Mouse (Mus musculus): ENCODE measurements around the gene Vps41. TPM values are rescaled to one million over a fixed set of nuclear protein-coding genes. Genes with fewer than 3 reads are reported as not detected.

Vps41 gene
- polyA plus RNA-seq, 1 experiment, result 77.9 TPM

DNA sequence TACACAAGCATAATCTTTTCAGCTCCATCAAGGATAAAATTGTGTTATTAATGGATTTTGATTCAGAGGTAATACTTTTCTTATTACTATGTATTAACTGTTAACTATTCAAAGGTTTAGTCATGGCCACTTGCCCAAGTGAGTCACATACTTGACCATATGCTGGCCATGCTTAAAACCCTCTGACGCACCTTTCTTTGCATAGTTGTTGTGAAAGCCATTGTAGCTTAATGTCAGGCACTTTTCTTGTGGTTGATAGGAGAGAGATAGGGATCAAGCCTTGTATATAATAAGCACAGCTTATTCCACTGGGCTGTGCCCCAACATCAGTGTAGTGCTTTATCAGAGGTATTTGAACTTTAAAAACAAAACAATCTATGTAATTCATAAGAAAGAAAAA, 126.5 kb downstream of the Vps41 start:
- H3K4me1 ChIP-seq (ENCODE audit: control insufficient read depth, insufficient read depth, low read length), result peaks cover 2% of the 10 kb centered on the region
- H3K27ac ChIP-seq (ENCODE audit: insufficient read depth, low read length), result no peak overlapping the region
- no peak overlapping the region for H3K4me3 ChIP-seq (ENCODE audit: low read depth, low read length)
- H3K36me3 ChIP-seq (ENCODE audit: control insufficient read depth, insufficient read depth, low read length, poor library complexity, severe bottlenecking), result no peaks in the 10 kb centered on the region
- no peak for TF ChIP-seq CTCF (IDR thresholded peaks at IDR 0.05; ENCODE audit: low read depth, low read length)
- H3K27me3 ChIP-seq (ENCODE audit: control insufficient read depth, insufficient read depth, low read length, poor library complexity, severe bottlenecking), result no peaks in the 10 kb centered on the region
- no peak overlapping the region for H3K9ac ChIP-seq (ENCODE audit: low read depth, poor library complexity, severe bottlenecking)
- H3K9me3 ChIP-seq (replicated peaks; ENCODE audit: control insufficient read depth, insufficient read depth, low read length, poor library complexity, severe bottlenecking), result no peaks in the 10 kb centered on the region

GRCm38 (mm10) chr13:18847386-18847785, 130.3 kb downstream of the Vps41 start:
- TF ChIP-seq POLR2A (IDR thresholded peaks at IDR 0.05; ENCODE audit: insufficient read depth, low read length), result no peak
- no peak for TF ChIP-seq CTCF (IDR thresholded peaks at IDR 0.05; ENCODE audit: low read depth, low read length)
- no peak for TF ChIP-seq EP300 (IDR thresholded peaks at IDR 0.05; ENCODE audit: insufficient read depth, low read depth, low read length)
- no peaks in the 10 kb centered on the region for H3K27me3 ChIP-seq (ENCODE audit: control insufficient read depth, insufficient read depth, low read length, poor library complexity, severe bottlenecking)
- H3K9me3 ChIP-seq (replicated peaks; ENCODE audit: control insufficient read depth, insufficient read depth, low read length, poor library complexity, severe bottlenecking), result no peaks in the 10 kb centered on the region
- H3K4me3 ChIP-seq (ENCODE audit: low read depth, low read length), result no peak overlapping the region
- no peak overlapping the region for H3K9ac ChIP-seq (ENCODE audit: low read depth, poor library complexity, severe bottlenecking)
- H3K36me3 ChIP-seq (ENCODE audit: control insufficient read depth, insufficient read depth, low read length, poor library complexity, severe bottlenecking), result peaks cover 4% of the 10 kb centered on the region
- no peak overlapping the region for H3K27ac ChIP-seq (ENCODE audit: insufficient read depth, low read length)
- H3K4me1 ChIP-seq (ENCODE audit: control insufficient read depth, insufficient read depth, low read length), result no peaks in the 10 kb centered on the region

DNA sequence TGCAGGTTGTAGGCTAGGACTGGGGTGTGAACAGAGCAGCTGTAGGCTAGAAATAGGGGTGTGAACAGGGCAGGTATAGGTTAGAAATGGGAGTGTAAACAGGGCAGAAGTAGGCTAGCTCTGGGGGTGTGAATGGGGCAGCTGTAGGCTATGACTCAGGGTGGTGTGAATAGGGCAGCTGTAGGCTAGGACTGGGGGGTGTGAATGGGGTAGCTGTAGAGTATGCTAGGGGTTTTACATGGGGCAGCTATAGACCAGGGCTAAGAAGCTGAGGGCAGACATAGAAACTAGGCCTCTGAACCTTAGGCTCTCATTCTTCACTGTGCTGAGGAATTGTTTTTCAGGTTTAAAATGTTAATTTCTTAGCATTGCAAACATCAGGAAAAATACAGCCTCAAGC, 132.5 kb downstream of the Vps41 start:
- Histone ChIP-seq H3K36me3 (ENCODE audit: control insufficient read depth, insufficient read depth, low read length, poor library complexity, severe bottlenecking) (peaks cover 4% of the 10 kb centered on the region), H3K9me3 (replicated peaks; ENCODE audit: control insufficient read depth, insufficient read depth, low read length, poor library complexity, severe bottlenecking) (no peaks in the 10 kb centered on the region), H3K27me3 (ENCODE audit: control insufficient read depth, insufficient read depth, low read length, poor library complexity, severe bottlenecking) (no peaks in the 10 kb centered on the region), H3K27ac (ENCODE audit: insufficient read depth, low read length) (no peak overlapping the region), H3K4me1 (ENCODE audit: control insufficient read depth, insufficient read depth, low read length) (no peaks in the 10 kb centered on the region), H3K9ac (ENCODE audit: low read depth, poor library complexity, severe bottlenecking) (no peak overlapping the region), H3K4me3 (ENCODE audit: low read depth, low read length) (no peak overlapping the region)
- TF ChIP-seq POLR2A (IDR thresholded peaks at IDR 0.05; ENCODE audit: insufficient read depth, low read length) (no peak), EP300 (IDR thresholded peaks at IDR 0.05; ENCODE audit: insufficient read depth, low read depth, low read length) (no peak), CTCF (IDR thresholded peaks at IDR 0.05; ENCODE audit: low read depth, low read length) (no peak)

DNA sequence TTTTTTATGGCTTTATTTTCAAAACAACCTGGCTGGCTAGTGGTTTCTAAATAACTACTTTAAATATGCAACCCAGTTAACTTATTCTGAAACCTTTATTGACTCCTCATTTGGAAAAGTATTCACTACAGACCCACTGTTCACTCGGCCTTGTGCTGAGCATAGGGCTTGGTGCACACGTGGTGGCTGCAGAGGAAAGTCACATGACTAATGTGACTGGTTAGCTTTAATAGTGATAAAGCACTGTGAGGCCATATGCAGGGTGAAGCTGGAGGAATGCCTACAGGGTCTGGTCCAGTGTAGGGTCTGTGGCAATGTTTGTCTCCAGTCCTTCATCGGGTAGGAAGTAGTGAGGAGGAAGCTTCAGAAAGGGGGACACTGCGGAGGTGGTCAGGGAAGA, 134.1 kb downstream of the Vps41 start:
- Histone ChIP-seq H3K27ac (ENCODE audit: insufficient read depth, low read length) (no peak overlapping the region), H3K27me3 (ENCODE audit: control insufficient read depth, insufficient read depth, low read length, poor library complexity, severe bottlenecking) (no peaks in the 10 kb centered on the region), H3K36me3 (ENCODE audit: control insufficient read depth, insufficient read depth, low read length, poor library complexity, severe bottlenecking) (peaks cover 4% of the 10 kb centered on the region), H3K9me3 (replicated peaks; ENCODE audit: control insufficient read depth, insufficient read depth, low read length, poor library complexity, severe bottlenecking) (no peaks in the 10 kb centered on the region), H3K4me1 (ENCODE audit: control insufficient read depth, insufficient read depth, low read length) (peaks cover 2% of the 10 kb centered on the region), H3K4me3 (ENCODE audit: low read depth, low read length) (no peak overlapping the region), H3K9ac (ENCODE audit: low read depth, poor library complexity, severe bottlenecking) (no peak overlapping the region)
- TF ChIP-seq CTCF (IDR thresholded peaks at IDR 0.05; ENCODE audit: low read depth, low read length) (no peak), EP300 (IDR thresholded peaks at IDR 0.05; ENCODE audit: insufficient read depth, low read depth, low read length) (no peak)

- Histone ChIP-seq H3K4me1 (ENCODE audit: control insufficient read depth, insufficient read depth, low read length) (peaks cover 3% of the 10 kb centered on the region), H3K27me3 (ENCODE audit: control insufficient read depth, insufficient read depth, low read length, poor library complexity, severe bottlenecking) (no peaks in the 10 kb centered on the region), H3K4me3 (ENCODE audit: low read depth, low read length) (no peak overlapping the region), H3K36me3 (ENCODE audit: control insufficient read depth, insufficient read depth, low read length, poor library complexity, severe bottlenecking) (peaks cover 4% of the 10 kb centered on the region), H3K27ac (ENCODE audit: insufficient read depth, low read length) (no peak overlapping the region), H3K9me3 (replicated peaks; ENCODE audit: control insufficient read depth, insufficient read depth, low read length, poor library complexity, severe bottlenecking) (no peaks in the 10 kb centered on the region), H3K9ac (ENCODE audit: low read depth, poor library complexity, severe bottlenecking) (no peak overlapping the region)
- TF ChIP-seq EP300 (IDR thresholded peaks at IDR 0.05; ENCODE audit: insufficient read depth, low read depth, low read length) (no peak), CTCF (IDR thresholded peaks at IDR 0.05; ENCODE audit: low read depth, low read length) (no peak), POLR2A (IDR thresholded peaks at IDR 0.05; ENCODE audit: insufficient read depth, low read length) (no peak)
Measured at GRCm38 (mm10) chr13:18852718-18853117, 135.6 kb downstream of the Vps41 start.

DNA sequence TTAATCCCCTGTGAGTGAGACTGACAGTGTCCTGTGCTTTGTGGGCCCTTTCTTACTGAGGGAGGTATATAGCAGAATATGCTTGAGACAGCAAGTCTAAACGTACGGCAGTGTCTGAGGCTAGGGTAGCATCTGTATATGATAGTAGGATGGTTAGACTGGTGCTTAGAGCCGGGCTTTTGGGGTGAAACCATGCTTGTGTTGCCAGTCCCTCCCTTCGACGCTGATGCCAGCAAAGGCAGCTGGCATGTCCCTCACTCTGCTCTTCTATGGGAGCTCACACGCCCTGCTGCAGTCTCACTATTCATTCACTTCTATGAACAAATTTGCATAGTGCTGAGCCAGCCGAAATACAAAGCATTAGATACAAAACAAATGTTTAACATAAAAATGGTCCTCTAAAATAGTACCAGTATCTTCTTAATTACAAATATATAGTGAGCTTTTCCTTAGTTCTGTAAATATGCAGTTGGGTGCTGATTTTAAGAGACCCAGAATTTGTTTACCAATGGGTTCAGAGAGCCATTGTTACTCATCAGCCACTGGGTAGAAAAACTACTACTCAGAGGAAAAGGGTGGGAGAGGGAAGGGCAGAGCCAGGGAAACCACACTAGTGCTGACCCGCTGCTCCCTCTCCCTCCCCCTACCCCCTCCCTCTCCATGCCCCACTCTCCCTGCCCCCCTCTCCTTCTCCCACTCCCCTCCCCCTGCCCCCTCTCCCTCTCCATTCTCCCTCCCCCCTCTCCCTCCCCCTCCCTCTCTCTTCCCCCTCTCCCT, 139.1 kb downstream of the Vps41 start:
- Histone ChIP-seq H3K9me3 (replicated peaks; ENCODE audit: control insufficient read depth, insufficient read depth, low read length, poor library complexity, severe bottlenecking) (no peaks in the 10 kb centered on the region), H3K27me3 (ENCODE audit: control insufficient read depth, insufficient read depth, low read length, poor library complexity, severe bottlenecking) (no peaks in the 10 kb centered on the region), H3K9ac (ENCODE audit: low read depth, poor library complexity, severe bottlenecking) (no peak overlapping the region), H3K4me3 (ENCODE audit: low read depth, low read length) (no peak overlapping the region), H3K4me1 (ENCODE audit: control insufficient read depth, insufficient read depth, low read length) (peaks cover 3% of the 10 kb centered on the region), H3K36me3 (ENCODE audit: control insufficient read depth, insufficient read depth, low read length, poor library complexity, severe bottlenecking) (no peaks in the 10 kb centered on the region), H3K27ac (ENCODE audit: insufficient read depth, low read length) (no peak overlapping the region)
- TF ChIP-seq CTCF (IDR thresholded peaks at IDR 0.05; ENCODE audit: low read depth, low read length) (no peak), POLR2A (IDR thresholded peaks at IDR 0.05; ENCODE audit: insufficient read depth, low read length) (no peak), EP300 (IDR thresholded peaks at IDR 0.05; ENCODE audit: insufficient read depth, low read depth, low read length) (no peak)

Data from ES-Bruce4 (cell line).